Mouse (Mus musculus) retina, postnatal 7 days (tissue): ENCODE data around the gene Mark4.
A peak's percentile ranks its signal among the peaks of the same experiment; 100 is the strongest.

Experiments
- DNase-seq: peaks from one replicate; pipeline ENCODE4 v3.0.0-alpha.2; 2012; ENCODE audit warnings: low read depth, low spot score

Gene Mark4

GRCm38 (mm10) chr7:19470308-19470707 is 11.7 kb upstream of the Mark4 start:
- DNase-seq = no peak

- no peak for DNase-seq
Observed at GRCm38 (mm10) chr7:19469404-19469803, 10.8 kb upstream of the Mark4 start.

GRCm38 (mm10) chr7:19468279-19468678 is 9.7 kb upstream of the Mark4 start:
- no peak for DNase-seq

GRCm38 (mm10) chr7:19467638-19468037 is 9.0 kb upstream of the Mark4 start:
- DNase-seq = no peak

GRCm38 (mm10) chr7:19466602-19467145 is 8.1 kb upstream of the Mark4 start:
- DNase-seq = no peak

- no peak for DNase-seq
Observed at GRCm38 (mm10) chr7:19464367-19465307, 6.0 kb upstream of the Mark4 start.

GRCm38 (mm10) chr7:19462884-19463381 is 4.3 kb upstream of the Mark4 start, which contains the start of gene Exoc3l2:
TSS of gene Exoc3l2 (plus strand) at chr7:19463331.
- no peak for DNase-seq

GRCm38 (mm10) chr7:19462443-19462842 is 3.8 kb upstream of the Mark4 start:
- no peak for DNase-seq

GRCm38 (mm10) chr7:19461488-19461887 is 2.9 kb upstream of the Mark4 start:
- DNase-seq = peak; percentile 69

- no peak for DNase-seq
Observed at GRCm38 (mm10) chr7:19460500-19460899, 1.9 kb upstream of the Mark4 start.

- DNase-seq = no peak
Observed at GRCm38 (mm10) chr7:19459144-19459870, 686 bp upstream of the Mark4 start.

GRCm38 (mm10) chr7:19458072-19458486 is 542 bp downstream of the Mark4 start:
- peak; percentile 43 for DNase-seq

GRCm38 (mm10) chr7:19457414-19458071 is 1.1 kb downstream of the Mark4 start:
- DNase-seq = no peak

GRCm38 (mm10) chr7:19456628-19457027 is 2.0 kb downstream of the Mark4 start:
- DNase-seq = no peak

GRCm38 (mm10) chr7:19455819-19456495 is 2.7 kb downstream of the Mark4 start:
- DNase-seq = no peak

GRCm38 (mm10) chr7:19455186-19455585 is 3.4 kb downstream of the Mark4 start:
- no peak for DNase-seq

GRCm38 (mm10) chr7:19449165-19449564 is 9.5 kb downstream of the Mark4 start:
- DNase-seq = no peak

GRCm38 (mm10) chr7:19447689-19448088 is 10.9 kb downstream of the Mark4 start:
- DNase-seq = no peak

GRCm38 (mm10) chr7:19444801-19445200 is 13.8 kb downstream of the Mark4 start:
- no peak for DNase-seq

GRCm38 (mm10) chr7:19443344-19443743 is 15.3 kb downstream of the Mark4 start:
- peak; percentile 79 for DNase-seq
